Mouse (Mus musculus) duodenum, adult 2 months (tissue): ENCODE data around the gene Cox6b2. TPM values are rescaled to one million over a fixed set of nuclear protein-coding genes. Genes with fewer than 3 reads are reported as not detected.

ENCODE experiments used
- polyA plus RNA-seq: library from polyadenylated mRNA; depleted of rRNA; stranded (reverse); fragments of >200 nt; gene quantifications from 2 replicates; pipeline ENCODE4 v1.2.3, GENCODE M21; 2012; ENCODE audit warnings: low replicate concordance; rRNA removed

Cox6b2 gene
- polyA plus RNA-seq: 8.1 and 47.7 TPM in 2 replicates

GRCm38 (mm10) chr7:4752821-4753570, at the start of gene Cox6b2:
Cox6b2 (minus strand) TSS chr7:4753094.

GRCm38 (mm10) chr7:4792278-4793212, 39.7 kb upstream of the Cox6b2 start, which contains the start of gene Rpl28:
Rpl28 (plus strand) TSS chr7:4792874.

GRCm38 (mm10) chr7:4789436-4789935, 36.6 kb upstream of the Cox6b2 start, which contains the start of gene Tmem238:
Tmem238 (minus strand) TSS chr7:4789656.

GRCm38 (mm10) chr7:4782759-4783158, 29.9 kb upstream of the Cox6b2 start, which contains the start of the genes Il11 and Tmem190:
Il11 (minus strand) TSS chr7:4782859.
Tmem190 (plus strand) TSS chr7:4782937.

GRCm38 (mm10) chr7:4771202-4771601, 18.3 kb upstream of the Cox6b2 start, which contains the start of gene Fam71e2:
Fam71e2 (minus strand) TSS chr7:4771302.

GRCm38 (mm10) chr7:4739544-4740275, 13.2 kb downstream of the Cox6b2 start, which contains the start of gene Kmt5c:
Kmt5c (plus strand) TSS chr7:4740115.

GRCm38 (mm10) chr7:4725169-4725568, 27.7 kb downstream of the Cox6b2 start, which contains the start of gene Tmem150b:
Tmem150b (minus strand) TSS chr7:4725249.

Other genes with a start within 250 kb of the Cox6b2 start
- gene Tnnt1, start 236.7 kb downstream of the Cox6b2 start, polyA plus RNA-seq: 0.16 and 0.62 TPM in 2 replicates
- gene Tnni3, start 228.9 kb downstream of the Cox6b2 start, polyA plus RNA-seq: 1.9 and 2.2 TPM in 2 replicates
- 1.6 and 2.1 TPM in 2 replicates for gene Dnaaf3, start 220.6 kb downstream of the Cox6b2 start, polyA plus RNA-seq
- 4.5 and 5.8 TPM in 2 replicates for gene Syt5, start 205.6 kb downstream of the Cox6b2 start, polyA plus RNA-seq
- gene Ptprh, start 149.1 kb downstream of the Cox6b2 start, polyA plus RNA-seq: 37.2 and 75.8 TPM in 2 replicates
- gene Tmem86b, start 121.7 kb downstream of the Cox6b2 start, polyA plus RNA-seq: 185 and 471 TPM in 2 replicates
- 104 and 147 TPM in 2 replicates for gene Ppp6r1, start 94.1 kb downstream of the Cox6b2 start, polyA plus RNA-seq
- 31.7 and 34.2 TPM in 2 replicates for gene Hspbp1, start 68.0 kb downstream of the Cox6b2 start, polyA plus RNA-seq
- 2.1 and 3.8 TPM in 2 replicates for gene Brsk1, start 62.5 kb downstream of the Cox6b2 start, polyA plus RNA-seq
- gene Tmem150b, start 27.8 kb downstream of the Cox6b2 start, polyA plus RNA-seq: 44.7 and 105 TPM in 2 replicates
- gene Kmt5c, start 13.0 kb downstream of the Cox6b2 start, polyA plus RNA-seq: 208 and 341 TPM in 2 replicates
- not detected in 2 replicates for gene Fam71e2, start 18.2 kb upstream of the Cox6b2 start, polyA plus RNA-seq
- gene Il11, start 29.8 kb upstream of the Cox6b2 start, polyA plus RNA-seq: 0.21 and 0.53 TPM in 2 replicates
- gene Tmem190, start 29.8 kb upstream of the Cox6b2 start, polyA plus RNA-seq: not detected in 2 replicates
- 245 and 842 TPM in 2 replicates for gene Tmem238, start 36.6 kb upstream of the Cox6b2 start, polyA plus RNA-seq
- 347 and 393 TPM in 2 replicates for gene Rpl28, start 39.8 kb upstream of the Cox6b2 start, polyA plus RNA-seq
- gene Ube2s, start 59.5 kb upstream of the Cox6b2 start, polyA plus RNA-seq: 184 and 256 TPM in 2 replicates
- gene Shisa7, start 91.6 kb upstream of the Cox6b2 start, polyA plus RNA-seq: 0.19 and 3.1 TPM in 2 replicates
- 31.8 and 33.1 TPM in 2 replicates for gene Isoc2b, start 117.2 kb upstream of the Cox6b2 start, polyA plus RNA-seq
- gene Isoc2a, start 124.1 kb upstream of the Cox6b2 start, polyA plus RNA-seq: 34.1 and 38.8 TPM in 2 replicates
- gene Gm36210, start 153.4 kb upstream of the Cox6b2 start, polyA plus RNA-seq: not detected in 2 replicates
- 26.2 and 34.2 TPM in 2 replicates for gene Zfp628, start 162.1 kb upstream of the Cox6b2 start, polyA plus RNA-seq
- gene Nat14, start 168.9 kb upstream of the Cox6b2 start, polyA plus RNA-seq: 8.4 and 8.7 TPM in 2 replicates
- gene Ssc5d, start 172.7 kb upstream of the Cox6b2 start, polyA plus RNA-seq: 2.7 and 4.6 TPM in 2 replicates
- not detected in 2 replicates for gene Sbk2, start 211.3 kb upstream of the Cox6b2 start, polyA plus RNA-seq
- 0.02 TPM in 1 of 2 replicates, not detected in the other for gene Sbk3, start 218.1 kb upstream of the Cox6b2 start, polyA plus RNA-seq
- 39.0 and 47.9 TPM in 2 replicates for gene Zfp579, start 243.1 kb upstream of the Cox6b2 start, polyA plus RNA-seq